Mouse (Mus musculus): ENCODE data around the gene Iqcg.
"Not testable (repeated sequence)": the region's sequence is repeated elsewhere in the genome, so short reads cannot be mapped to it uniquely, and the experiment has no call there.

Iqcg gene

DNA sequence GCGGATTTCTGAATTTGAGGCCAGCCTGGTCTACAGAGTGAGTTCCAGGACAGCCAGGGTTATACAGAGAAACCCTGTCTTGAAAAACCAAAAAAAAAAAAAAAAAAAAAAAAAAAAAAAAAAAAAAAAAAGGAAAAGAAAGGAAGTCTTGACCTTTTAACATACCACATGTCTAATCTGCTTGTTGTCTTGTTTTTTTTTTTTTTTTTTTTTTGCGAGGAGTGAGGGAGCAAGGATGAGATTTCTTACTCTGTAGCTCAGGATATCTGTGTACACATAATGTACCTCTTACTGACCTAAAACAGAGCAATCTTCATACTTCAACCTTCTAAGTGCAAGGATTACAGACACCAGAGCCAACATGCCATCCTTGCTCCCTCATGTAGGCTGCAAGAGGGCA lies 1.1 kb downstream of the Iqcg start:
- in situ Hi-C loops (cut with MboI; ENCODE audit: unreplicated experiment in 2 of 2) = not testable (repeated sequence)

- in situ Hi-C loops (cut with MboI; ENCODE audit: unreplicated experiment in 2 of 2) = no loop called here
Observed at GRCm38 (mm10) chr16:33053141-33053540, 2.9 kb downstream of the Iqcg start.

DNA sequence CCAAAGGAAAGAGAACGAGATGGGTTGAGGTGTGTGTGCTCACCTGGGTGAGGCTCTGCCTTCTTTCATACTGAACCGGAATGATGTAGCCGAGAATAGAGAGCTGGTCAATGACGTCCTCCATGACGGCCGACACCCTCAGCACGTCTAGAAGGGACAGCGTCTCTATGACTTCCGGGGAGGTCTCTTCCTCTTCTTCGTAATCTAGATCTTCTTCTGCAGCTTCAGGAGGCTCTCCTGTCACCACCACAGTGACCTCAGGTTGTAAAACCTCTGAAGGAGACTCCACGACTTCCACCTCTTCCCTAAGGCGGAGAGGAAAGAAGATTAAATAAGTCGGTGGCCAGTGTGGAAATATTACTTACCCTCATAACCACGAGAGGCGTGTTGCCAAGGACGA lies 6.2 kb downstream of the Iqcg start:
- in situ Hi-C loops (cut with MboI; ENCODE audit: unreplicated experiment in 2 of 2) = loop anchor here in 1 of 2 experiments (25.0 kb wide), 1 partner anchor 912 kb away; the partner anchor contains the start of gene Umps

DNA sequence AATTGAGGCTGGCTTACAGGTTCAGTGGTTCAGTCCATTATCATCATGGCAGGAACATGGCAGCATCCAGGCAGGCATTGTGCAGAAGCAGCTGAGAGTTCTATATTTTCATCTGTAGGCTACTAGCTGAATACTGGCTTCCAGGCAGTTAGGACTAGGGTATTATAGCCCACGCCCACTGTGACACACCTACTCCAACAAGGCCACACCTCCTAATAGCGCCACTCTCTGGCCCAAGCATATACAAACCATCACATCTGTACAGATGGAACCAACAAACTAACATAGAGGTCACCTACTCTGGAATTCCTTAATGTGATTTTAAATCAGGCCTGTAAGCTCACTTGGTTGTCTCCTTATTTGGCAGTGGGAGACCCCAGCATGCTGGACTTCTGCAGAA lies 7.3 kb downstream of the Iqcg start:
- in situ Hi-C loops (cut with MboI; ENCODE audit: unreplicated experiment in 2 of 2) = loop anchor here in 1 of 2 experiments (25.0 kb wide), 1 partner anchor 914 kb away; the partner anchor contains the start of gene Umps

- in situ Hi-C loops (cut with MboI; ENCODE audit: unreplicated experiment in 2 of 2) = loop anchor here in 1 of 2 experiments (25.0 kb wide), 1 partner anchor 914 kb away; the partner anchor contains the start of gene Umps
Observed at GRCm38 (mm10) chr16:33048004-33048403, 8.0 kb downstream of the Iqcg start.

DNA sequence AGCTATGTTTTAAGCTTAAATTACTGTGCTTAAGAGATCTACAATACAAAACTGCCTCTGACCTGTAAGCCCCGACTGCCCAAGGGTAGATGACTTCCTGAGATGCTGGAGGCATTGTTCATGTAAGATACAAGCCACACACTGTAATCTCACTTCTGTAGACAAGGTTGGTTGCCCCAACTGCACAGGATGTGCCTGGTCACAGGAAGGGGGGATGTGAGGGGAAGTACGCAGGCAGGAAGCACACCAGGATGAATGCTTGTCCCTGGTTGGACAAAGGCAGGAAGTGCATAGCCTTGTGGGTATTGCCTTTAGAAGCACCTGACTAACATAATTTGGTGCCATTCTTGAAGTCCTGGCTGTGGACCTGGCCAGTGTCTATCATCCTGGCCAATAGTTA lies 12.8 kb downstream of the Iqcg start:
- in situ Hi-C loops (cut with MboI; ENCODE audit: unreplicated experiment in 2 of 2) = loop anchor here in 1 of 2 experiments (25.0 kb wide), 1 partner anchor 919 kb away; the partner anchor contains the start of gene Umps

DNA sequence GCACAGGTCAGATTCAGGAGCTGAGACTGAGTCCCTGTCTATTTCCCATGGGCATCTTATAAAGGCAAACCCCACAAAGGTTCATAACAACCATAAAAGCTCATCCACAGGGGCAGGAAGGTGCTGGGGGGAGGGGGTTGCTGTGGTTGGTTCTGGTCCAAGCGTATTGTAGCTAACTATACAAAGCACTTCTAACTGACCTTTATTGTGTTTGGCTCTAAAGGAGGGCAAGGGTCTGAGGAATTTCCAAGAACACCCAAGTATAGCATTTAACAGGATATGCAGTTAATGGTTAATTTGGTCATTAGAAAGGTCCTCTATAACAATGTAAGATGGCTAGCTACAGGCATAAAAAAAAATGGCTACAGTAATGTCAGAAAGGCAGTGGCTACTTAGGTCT lies 13.3 kb downstream of the Iqcg start:
- in situ Hi-C loops (cut with MboI; ENCODE audit: unreplicated experiment in 2 of 2) = loop anchor here in 1 of 2 experiments (25.0 kb wide), 1 partner anchor 920 kb away; the partner anchor contains the start of gene Umps

DNA sequence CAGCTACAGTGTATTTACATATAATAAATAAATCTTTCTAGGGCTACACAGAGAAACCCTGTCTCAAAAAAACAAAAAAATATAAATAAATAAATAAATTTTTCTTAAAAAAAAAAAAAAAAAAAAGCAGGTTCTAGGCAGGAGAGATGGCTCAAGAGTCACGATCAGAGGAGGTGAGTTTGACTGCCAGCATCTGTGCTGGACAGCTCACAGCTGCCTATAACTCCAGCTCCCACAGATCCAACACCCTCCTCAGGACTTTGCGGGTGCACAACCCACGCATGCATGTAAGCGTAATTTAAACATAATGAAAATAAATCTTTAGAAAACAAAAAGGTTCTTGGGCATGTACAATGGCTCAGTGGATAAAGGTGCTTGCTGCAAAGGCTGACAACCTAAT lies 20.0 kb downstream of the Iqcg start:
- in situ Hi-C loops (cut with MboI; ENCODE audit: unreplicated experiment in 2 of 2) = loop anchor here in 1 of 2 experiments (25.0 kb wide), 1 partner anchor 926 kb away; the partner anchor contains the start of gene Umps

DNA sequence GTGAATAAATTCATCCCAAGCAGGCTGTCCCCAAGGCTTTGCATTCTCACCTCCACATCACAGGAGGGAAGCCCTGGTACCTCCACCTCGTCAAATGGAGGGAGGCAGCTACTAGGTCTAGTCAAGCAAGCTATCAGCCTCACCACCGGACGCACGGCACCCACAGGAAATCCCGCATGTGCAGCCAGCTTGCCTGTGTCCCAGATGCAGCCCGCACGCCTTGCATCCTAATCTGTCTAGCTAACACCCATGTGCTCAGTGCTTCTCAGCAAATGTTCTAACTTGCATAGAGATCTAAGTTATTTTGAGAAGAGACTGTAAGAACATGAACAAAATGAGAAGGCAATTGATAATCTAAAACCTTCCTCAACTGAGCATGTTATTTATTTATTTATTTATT lies 29.7 kb downstream of the Iqcg start:
- in situ Hi-C loops (cut with MboI; ENCODE audit: unreplicated experiment in 2 of 2) = loop anchor here (10.0 to 25.0 kb wide), 2 partner anchors 936 to 1088 kb away; partner anchors contain the start of gene Umps (in 1 of the 2)

- in situ Hi-C loops (cut with MboI; ENCODE audit: unreplicated experiment in 2 of 2) = loop anchor here (5.0 to 25.0 kb wide), 5 partner anchors 128 to 1090 kb away; partner anchors contain the start of genes Smbd1 (in 2 of the 2) and Umps (in 1 of the 2)
Observed at GRCm38 (mm10) chr16:33024456-33025104, 31.4 kb downstream of the Iqcg start.

DNA sequence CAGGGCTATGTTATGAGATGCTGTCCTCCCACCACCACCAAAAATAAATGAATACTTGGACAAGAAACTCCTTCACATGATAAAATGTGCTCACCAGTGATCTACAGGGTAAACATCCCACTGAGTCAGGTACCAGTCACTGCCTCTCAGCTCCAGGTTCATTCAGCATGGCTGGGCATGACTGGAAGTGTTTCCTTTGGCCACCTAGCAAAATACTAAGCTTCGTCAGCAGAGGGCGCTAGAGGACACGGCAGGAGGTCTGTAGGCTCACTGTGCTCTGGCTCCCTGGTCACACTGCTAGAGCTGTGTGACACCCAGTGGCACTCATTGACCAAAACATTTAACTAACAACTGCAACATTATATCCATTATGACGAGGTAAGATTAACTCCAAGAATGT lies 32.3 kb downstream of the Iqcg start:
- in situ Hi-C loops (cut with MboI; ENCODE audit: unreplicated experiment in 2 of 2) = loop anchor here (5.0 to 10.0 kb wide), 4 partner anchors 129 to 1091 kb away; partner anchors contain the start of gene Smbd1 (in 2 of the 2)

DNA sequence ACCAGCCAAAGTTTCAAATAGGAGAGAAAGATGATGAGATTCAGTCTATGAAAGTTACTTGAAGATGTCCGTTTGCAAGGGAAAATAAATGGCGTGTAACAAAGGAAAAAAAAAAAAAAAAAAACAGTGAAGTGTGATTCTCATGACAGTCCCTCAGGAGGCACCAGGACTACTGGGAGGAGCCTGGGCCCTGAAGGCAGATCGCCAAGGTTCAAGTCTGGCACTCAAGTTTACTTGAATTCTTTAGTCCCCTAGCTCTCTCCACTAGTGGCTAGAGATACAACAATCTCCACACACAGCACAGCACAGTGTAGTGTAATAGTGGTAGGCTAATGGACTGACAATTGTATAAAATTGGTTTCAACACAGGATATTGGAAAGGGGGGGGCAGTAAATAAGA lies 34.6 kb downstream of the Iqcg start:
- in situ Hi-C loops (cut with MboI; ENCODE audit: unreplicated experiment in 2 of 2) = loop anchor here (5.0 to 10.0 kb wide), 4 partner anchors 131 to 1093 kb away; partner anchors contain the start of gene Smbd1 (in 2 of the 2)

GRCm38 (mm10) chr16:33019117-33019770 lies 36.8 kb downstream of the Iqcg start:
- in situ Hi-C loops (cut with MboI; ENCODE audit: unreplicated experiment in 2 of 2) = no loop called here

DNA sequence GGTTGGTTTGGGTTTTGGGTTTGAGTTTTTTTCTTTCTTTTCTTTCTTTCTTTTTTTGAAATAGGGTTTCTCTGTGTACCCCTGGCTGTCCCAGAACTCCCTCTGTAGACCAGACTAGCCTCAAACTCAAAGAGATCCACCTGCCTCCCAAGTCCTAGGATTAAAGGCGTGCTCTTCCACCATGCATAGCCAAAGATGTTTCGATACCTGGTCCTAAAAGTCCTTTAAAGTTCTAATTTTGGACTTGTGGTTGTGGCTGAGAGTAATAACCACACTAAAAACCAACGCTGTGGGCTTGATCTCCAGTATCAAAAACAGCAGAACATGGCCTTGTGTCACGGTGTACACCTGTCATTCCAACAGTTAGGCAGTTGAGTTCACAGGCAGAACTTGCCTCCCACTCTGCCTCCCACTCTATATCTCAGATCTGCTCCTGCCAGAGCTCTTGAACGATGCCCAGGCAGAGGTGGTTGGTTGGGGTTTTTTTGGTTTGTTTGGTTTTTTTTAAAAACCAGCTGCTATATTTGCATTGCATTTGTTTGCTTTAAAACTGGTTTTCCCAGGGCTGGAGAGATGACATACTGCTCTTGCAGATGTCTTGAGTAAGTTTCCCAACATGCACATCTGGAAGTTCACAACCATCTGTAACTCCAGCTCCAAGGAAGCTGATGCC lies 38.2 kb downstream of the Iqcg start:
- in situ Hi-C loops (cut with MboI; ENCODE audit: unreplicated experiment in 2 of 2) = no loop called here

GRCm38 (mm10) chr16:33015986-33016385 lies 40.0 kb downstream of the Iqcg start:
- in situ Hi-C loops (cut with MboI; ENCODE audit: unreplicated experiment in 2 of 2) = no loop called here

GRCm38 (mm10) chr16:33015396-33015907 lies 40.6 kb downstream of the Iqcg start:
- in situ Hi-C loops (cut with MboI; ENCODE audit: unreplicated experiment in 2 of 2) = no loop called here

GRCm38 (mm10) chr16:33014921-33015320 lies 41.1 kb downstream of the Iqcg start:
- in situ Hi-C loops (cut with MboI; ENCODE audit: unreplicated experiment in 2 of 2) = no loop called here

- in situ Hi-C loops (cut with MboI; ENCODE audit: unreplicated experiment in 2 of 2) = no loop called here
Observed at GRCm38 (mm10) chr16:33013801-33014200, 42.2 kb downstream of the Iqcg start.

- in situ Hi-C loops (cut with MboI; ENCODE audit: unreplicated experiment in 2 of 2) = no loop called here
Observed at GRCm38 (mm10) chr16:33010166-33010565, 45.9 kb downstream of the Iqcg start.

- in situ Hi-C loops (cut with MboI; ENCODE audit: unreplicated experiment in 2 of 2) = no loop called here
Observed at GRCm38 (mm10) chr16:33007436-33007835, 48.6 kb downstream of the Iqcg start.

- in situ Hi-C loops (cut with MboI; ENCODE audit: unreplicated experiment in 2 of 2) = no loop called here
Observed at GRCm38 (mm10) chr16:33006888-33007287, 49.1 kb downstream of the Iqcg start.
